Mouse (Mus musculus): ENCODE results near the gene Synpo2l. TPM values are rescaled to one million over a fixed set of nuclear protein-coding genes. Genes with fewer than 3 reads are reported as not detected.

Gene Synpo2l
- polyA plus RNA-seq, 1 experiment = 0.33 TPM

DNA sequence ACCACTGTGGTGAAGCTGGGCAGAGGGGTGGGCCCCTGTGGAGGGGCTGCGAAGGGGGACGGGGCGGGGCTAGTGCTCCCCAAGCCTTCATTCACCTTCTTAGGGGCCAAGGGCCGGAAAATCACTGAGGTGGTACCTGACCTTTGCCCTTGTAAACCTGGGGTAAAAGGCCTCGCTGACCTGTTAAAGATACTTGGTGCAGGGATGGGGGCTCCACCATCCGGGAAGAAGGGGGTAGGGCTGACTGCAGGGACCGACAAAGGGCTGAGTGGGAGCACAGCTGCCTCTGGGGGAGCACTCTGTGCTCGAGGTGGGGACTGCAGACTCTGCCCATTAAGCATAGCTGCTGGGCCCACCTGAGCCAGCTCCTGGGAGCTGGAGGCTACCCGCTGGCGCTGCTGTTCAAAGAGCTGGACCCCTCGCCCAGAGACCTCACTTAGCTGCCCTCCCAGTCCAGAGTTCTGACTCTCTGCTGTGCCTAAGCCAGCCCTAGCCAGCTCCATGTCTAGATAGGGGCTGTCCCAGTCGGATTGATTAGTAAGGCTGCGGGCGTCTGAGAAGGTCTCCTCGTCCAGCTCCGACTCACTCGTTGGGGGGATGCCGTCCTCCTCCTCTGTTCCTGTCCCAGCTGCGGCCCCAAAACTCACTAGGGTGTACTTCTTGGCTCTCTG lies 6.4 kb downstream of the Synpo2l start:
- TF ChIP-seq POLR2A (IDR thresholded peaks at IDR 0.05; ENCODE audit: low read depth, low read length) = no peak
- no peak for TF ChIP-seq CTCF (IDR thresholded peaks at IDR 0.05; ENCODE audit: borderline replicate concordance, insufficient read depth, low read length)
- H3K27ac ChIP-seq (ENCODE audit: insufficient read depth, low read length) = peak overlapping the region; percentile 62
- peak overlapping the region; percentile 77 for H3K4me3 ChIP-seq (ENCODE audit: insufficient read depth, low read length)
- peaks cover 6% of the 10 kb centered on the region; the same call in 1 of the 2 replicates for H3K4me1 ChIP-seq (ENCODE audit: control insufficient read depth, insufficient read depth, low read length)

DNA sequence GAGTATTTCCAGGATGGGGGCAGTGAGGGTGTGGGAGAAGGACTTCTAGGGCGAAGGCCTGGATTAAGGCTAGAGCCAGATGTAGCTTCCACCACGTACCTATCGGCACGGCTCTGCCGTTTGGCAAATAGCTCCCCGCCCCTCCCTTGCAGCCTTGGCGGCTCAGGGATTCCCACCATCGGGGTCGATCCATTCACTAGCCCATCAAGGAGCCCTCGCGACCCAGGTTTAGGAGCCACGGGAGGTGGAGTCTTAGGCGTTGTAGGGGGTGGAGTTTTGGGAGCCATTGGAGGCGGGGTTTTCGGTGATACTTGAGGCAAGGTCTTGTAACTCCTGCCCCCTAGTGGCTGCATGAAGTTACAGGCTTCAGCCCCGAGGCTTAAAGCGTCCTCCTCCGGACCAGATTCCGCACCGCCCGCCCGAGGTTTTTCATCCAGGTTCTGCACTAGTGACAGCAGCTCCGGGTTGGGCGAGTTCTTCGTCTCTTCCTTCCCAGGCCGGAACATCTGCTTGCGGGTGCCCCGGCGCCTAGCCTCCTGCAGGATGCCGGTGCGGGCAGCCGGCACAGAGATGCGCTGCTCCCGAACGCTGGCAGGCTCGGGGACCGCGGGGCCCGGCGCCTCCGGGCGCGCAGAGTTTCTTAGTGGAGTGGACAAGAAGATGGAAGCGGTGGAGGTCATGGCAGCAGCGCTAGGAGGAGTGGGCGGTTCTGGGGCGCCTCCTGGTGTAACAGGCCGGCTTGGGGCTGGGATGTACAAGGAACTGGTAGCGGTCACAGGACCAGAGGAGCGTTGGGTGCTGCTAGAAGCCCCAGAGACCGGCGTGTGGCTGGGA lies 7.1 kb downstream of the Synpo2l start:
- Histone ChIP-seq H3K27ac (ENCODE audit: insufficient read depth, low read length) (peak overlapping the region; percentile 62), H3K4me3 (ENCODE audit: insufficient read depth, low read length) (peak overlapping the region; percentile 77), H3K4me1 (ENCODE audit: control insufficient read depth, insufficient read depth, low read length) (peaks cover 6% of the 10 kb centered on the region; the same call in 1 of the 2 replicates)
- TF ChIP-seq POLR2A (IDR thresholded peaks at IDR 0.05; ENCODE audit: low read depth, low read length) = peak; percentile 78
- TF ChIP-seq CTCF (IDR thresholded peaks at IDR 0.05; ENCODE audit: borderline replicate concordance, insufficient read depth, low read length) = peak; percentile 52; the same call in 1 of the 2 replicates

DNA sequence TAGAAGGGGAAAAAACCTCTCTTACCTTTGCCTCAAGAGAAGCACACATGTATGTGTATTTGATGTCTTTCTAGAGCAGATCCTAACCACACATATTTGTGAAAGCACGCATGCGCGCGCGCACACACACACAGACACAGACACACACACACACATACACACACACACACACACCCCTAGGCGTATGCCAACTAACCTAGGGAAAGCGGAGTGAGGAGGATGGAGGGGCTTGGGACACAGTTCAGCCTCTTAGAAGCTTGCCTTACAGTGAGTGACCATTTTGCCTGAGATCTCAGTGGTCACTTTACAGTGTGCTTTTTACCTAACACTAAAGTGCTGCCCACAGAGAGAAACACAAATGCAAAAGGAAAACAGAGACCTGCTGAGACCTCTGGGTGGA lies 8.5 kb downstream of the Synpo2l start:
- TF ChIP-seq POLR2A (IDR thresholded peaks at IDR 0.05; ENCODE audit: low read depth, low read length) (no peak), CTCF (IDR thresholded peaks at IDR 0.05; ENCODE audit: borderline replicate concordance, insufficient read depth, low read length) (no peak)
- H3K27ac ChIP-seq (ENCODE audit: insufficient read depth, low read length) = no peak overlapping the region
- peaks cover 8% of the 10 kb centered on the region; the same call in 1 of the 2 replicates for H3K4me1 ChIP-seq (ENCODE audit: control insufficient read depth, insufficient read depth, low read length)
- H3K4me3 ChIP-seq (ENCODE audit: insufficient read depth, low read length) = no peak overlapping the region

DNA sequence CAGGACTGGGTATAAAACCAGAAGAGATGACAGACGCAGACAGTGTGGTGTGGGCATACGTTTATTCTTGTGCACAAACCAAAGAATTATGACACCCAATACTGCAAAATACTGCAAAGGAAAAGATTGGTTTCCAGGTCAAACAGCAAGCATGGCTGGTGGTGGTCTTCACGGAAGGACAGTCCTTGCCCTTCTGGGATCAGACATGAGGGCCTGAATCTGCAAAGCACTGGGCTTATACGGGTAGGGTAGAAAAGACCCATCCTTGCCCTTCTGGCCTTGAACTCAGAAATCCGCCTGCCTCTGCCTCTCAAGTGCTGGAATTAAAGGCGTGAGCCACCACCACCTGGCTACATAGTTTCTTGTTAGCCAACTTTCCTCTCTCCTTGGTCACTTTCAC lies 9.3 kb downstream of the Synpo2l start:
- TF ChIP-seq POLR2A (IDR thresholded peaks at IDR 0.05; ENCODE audit: low read depth, low read length) (no peak), CTCF (IDR thresholded peaks at IDR 0.05; ENCODE audit: borderline replicate concordance, insufficient read depth, low read length) (no peak)

DNA sequence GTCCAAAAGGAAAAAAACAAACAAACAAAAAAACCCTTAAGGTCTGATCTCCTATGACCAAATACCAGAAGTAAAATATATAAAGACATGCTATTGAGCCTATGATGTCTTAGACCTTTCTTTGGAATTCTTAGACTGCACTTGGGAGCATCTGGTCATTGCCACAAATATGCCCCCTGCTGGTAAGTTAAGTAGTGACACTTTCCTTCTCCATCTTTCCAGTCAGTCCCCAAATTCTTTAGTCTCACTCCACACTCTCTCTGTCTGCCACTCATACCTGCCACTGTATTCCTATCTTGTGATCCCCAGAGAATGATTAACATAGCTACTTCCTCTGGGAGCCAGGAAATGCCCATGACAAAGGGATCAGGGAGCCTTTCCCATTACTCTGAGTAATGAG lies 9.8 kb downstream of the Synpo2l start:
- no peak for TF ChIP-seq POLR2A (IDR thresholded peaks at IDR 0.05; ENCODE audit: low read depth, low read length)
- H3K4me3 ChIP-seq (ENCODE audit: insufficient read depth, low read length) = no peak overlapping the region
- H3K4me1 ChIP-seq (ENCODE audit: control insufficient read depth, insufficient read depth, low read length) = peaks cover 8% of the 10 kb centered on the region; the same call in 1 of the 2 replicates
- H3K27ac ChIP-seq (ENCODE audit: insufficient read depth, low read length) = no peak overlapping the region

More for the DNA sequence above, 9.3 kb downstream of the Synpo2l start:
- peaks cover 8% of the 10 kb centered on the region; the same call in 1 of the 2 replicates for H3K4me1 ChIP-seq (ENCODE audit: control insufficient read depth, insufficient read depth, low read length)
- no peak overlapping the region for H3K4me3 ChIP-seq (ENCODE audit: insufficient read depth, low read length)
- no peak overlapping the region for H3K27ac ChIP-seq (ENCODE audit: insufficient read depth, low read length)

DNA sequence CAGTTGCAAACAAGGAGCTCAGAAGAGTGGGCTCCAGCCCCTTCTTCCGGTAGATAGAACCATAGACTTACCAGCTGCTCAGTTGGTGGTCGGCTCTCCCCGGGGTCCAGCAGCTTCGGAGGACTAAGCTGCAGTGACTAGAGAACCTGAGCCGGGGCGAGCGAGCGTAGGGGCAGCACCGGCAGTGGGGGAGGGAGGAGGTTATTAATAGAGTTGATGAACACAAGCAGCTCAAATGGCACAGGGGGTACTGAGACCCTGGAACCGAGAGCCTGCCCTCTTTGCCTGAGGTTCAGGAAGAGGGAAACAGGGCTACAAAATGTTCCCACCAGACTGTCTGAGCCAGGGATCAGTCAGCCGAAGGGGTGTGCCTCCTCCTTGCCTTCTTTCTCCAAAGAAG lies 11.8 kb downstream of the Synpo2l start, which contains the start of gene Myoz1:
Myoz1 (minus strand) TSS at position 180 of the 400 bp plus-strand sequence.
- Histone ChIP-seq H3K4me1 (ENCODE audit: control insufficient read depth, insufficient read depth, low read length) (0 out of 2 replicates have a peak, but pooled peaks cover 2% of the 10 kb centered on the region), H3K4me3 (ENCODE audit: insufficient read depth, low read length) (no peak within 1 kb of the TSS), H3K27ac (ENCODE audit: insufficient read depth, low read length) (no peak within 1 kb of the TSS)
- no peak for TF ChIP-seq POLR2A (IDR thresholded peaks at IDR 0.05; ENCODE audit: low read depth, low read length)
- TF ChIP-seq CTCF (IDR thresholded peaks at IDR 0.05; ENCODE audit: borderline replicate concordance, insufficient read depth, low read length) = no peak

DNA sequence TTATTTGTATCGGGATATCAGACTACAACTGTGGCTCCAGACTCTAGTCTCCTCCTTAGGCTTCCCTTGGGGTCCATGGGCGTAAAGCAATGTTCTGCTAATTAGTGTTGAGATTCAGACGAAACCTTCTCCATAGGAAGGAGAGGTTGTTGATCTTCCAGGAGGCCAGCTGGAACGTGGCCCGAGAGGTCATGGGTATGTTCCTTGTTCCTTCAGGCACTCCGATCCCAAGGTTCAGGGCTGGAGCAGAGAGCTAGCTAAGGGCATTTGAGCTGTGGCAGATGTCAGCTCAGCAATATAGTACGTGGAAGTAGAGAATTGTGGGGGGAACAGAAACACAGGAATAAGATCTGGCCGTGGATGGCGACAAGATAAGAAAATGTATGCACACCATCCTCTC lies 12.4 kb downstream of the Synpo2l start:
- Histone ChIP-seq H3K4me3 (ENCODE audit: insufficient read depth, low read length) (no peak overlapping the region), H3K27ac (ENCODE audit: insufficient read depth, low read length) (no peak overlapping the region), H3K4me1 (ENCODE audit: control insufficient read depth, insufficient read depth, low read length) (0 out of 2 replicates have a peak, but pooled peaks cover 2% of the 10 kb centered on the region)
- TF ChIP-seq POLR2A (IDR thresholded peaks at IDR 0.05; ENCODE audit: low read depth, low read length) (no peak), CTCF (IDR thresholded peaks at IDR 0.05; ENCODE audit: borderline replicate concordance, insufficient read depth, low read length) (no peak)

DNA sequence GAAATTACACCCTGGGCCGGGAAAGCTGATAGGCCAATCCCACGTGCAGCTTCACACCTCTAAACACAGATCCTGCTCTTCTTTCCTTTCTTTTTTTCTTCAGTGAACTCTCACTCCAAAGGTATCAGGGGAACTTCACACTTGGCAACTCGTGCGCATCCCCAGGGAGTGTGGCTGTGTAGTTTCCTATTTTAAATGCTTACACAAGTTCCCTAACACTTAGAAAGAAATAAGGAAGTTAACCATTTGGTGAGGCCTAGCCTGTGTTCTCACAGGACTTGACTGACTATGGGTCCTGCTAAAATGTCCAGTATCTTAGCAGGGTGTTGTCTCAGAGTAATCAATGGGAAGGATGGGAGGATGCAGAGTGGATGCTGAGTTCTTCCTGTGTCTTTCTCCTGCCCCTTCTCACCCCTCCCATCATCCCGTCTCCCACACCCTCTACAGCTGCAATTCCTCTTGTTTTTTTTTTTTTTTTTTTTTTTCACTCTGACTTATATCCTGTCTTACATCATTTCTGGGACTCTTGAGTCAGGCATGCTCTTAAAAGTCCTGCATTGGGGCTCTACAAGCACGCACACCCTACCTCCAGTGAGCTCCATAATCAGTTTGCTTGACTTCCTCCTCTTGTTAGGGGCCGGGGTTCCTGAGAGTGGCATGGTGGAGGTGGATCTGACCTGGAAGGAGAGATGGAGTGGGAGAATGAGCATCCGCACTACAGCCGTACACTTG lies 13.3 kb downstream of the Synpo2l start:
- TF ChIP-seq POLR2A (IDR thresholded peaks at IDR 0.05; ENCODE audit: low read depth, low read length) = no peak
- no peak for TF ChIP-seq CTCF (IDR thresholded peaks at IDR 0.05; ENCODE audit: borderline replicate concordance, insufficient read depth, low read length)
- H3K4me1 ChIP-seq (ENCODE audit: control insufficient read depth, insufficient read depth, low read length) = 0 out of 2 replicates have a peak, but pooled peaks cover 2% of the 10 kb centered on the region
- no peak overlapping the region for H3K4me3 ChIP-seq (ENCODE audit: insufficient read depth, low read length)
- H3K27ac ChIP-seq (ENCODE audit: insufficient read depth, low read length) = peak overlapping the region; percentile 35; the same call in 1 of the 2 replicates

DNA sequence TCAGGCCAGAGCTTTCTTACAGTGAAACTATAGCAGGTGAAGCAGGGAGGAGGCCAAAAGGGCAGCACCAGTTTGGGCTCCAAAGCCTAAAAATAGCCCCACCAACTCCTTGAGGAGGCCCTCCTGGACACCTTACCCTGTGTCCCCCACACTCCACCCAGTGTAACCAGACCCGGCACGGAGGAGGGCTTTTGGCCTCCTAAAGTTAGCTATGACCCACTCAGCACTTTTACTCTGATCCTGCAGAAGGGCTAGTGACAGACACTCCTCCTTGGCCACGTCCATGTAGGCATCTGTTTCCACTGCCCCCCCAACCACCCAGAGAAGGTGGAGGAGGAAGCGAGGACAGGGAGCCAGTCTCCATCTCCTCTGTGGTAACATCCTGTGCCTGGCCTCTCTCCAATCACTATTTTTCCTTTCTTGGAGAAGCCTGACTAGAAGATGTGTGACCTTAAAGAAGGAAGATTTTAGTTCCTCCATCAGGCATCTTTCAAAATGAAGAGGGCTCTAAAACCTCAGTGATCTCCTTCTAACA lies 16.4 kb downstream of the Synpo2l start:
- Histone ChIP-seq H3K27ac (ENCODE audit: insufficient read depth, low read length) (no peak overlapping the region), H3K4me3 (ENCODE audit: insufficient read depth, low read length) (no peak overlapping the region), H3K4me1 (ENCODE audit: control insufficient read depth, insufficient read depth, low read length) (0 out of 2 replicates have a peak, but pooled peaks cover 2% of the 10 kb centered on the region)
- TF ChIP-seq CTCF (IDR thresholded peaks at IDR 0.05; ENCODE audit: borderline replicate concordance, insufficient read depth, low read length) = no peak
- TF ChIP-seq POLR2A (IDR thresholded peaks at IDR 0.05; ENCODE audit: low read depth, low read length) = no peak

All from embryonic fibroblast, embryonic 13.5 days (primary cell).